11 mouse cellular contexts compared by ENCODE assay signal in genomic region chr14:62375694-62376093, GRCm38 (mm10).
DNase-seq lines count a peak whose midpoint lies in the region; ATAC-seq and TF ChIP-seq lines count a peak whose summit lies in the region.
"Had no signal": no experiment of that assay in that cellular context is flagged by ENCODE, and none has a peak within 500 bp of the region (broad histone marks: within the 10 kb centered on the region; RNA-seq: fewer than 3 reads in every experiment).

No protein-coding gene starts in this region.

- H3K4me1 ChIP-seq in stomach, embryonic 14.5 days (ENCODE audit: control insufficient read depth, insufficient read depth, low read length), result 0 out of 2 replicates have a peak, but pooled peaks cover 12% of the 10 kb centered on the region
- no peaks in the 10 kb centered on the region; the same call in none of the 2 replicates for H3K4me1 ChIP-seq in stomach, postnatal 0 days (replicated peaks; ENCODE audit: control insufficient read depth, insufficient read depth)
- peaks cover 36% of the 10 kb centered on the region for H3K4me1 ChIP-seq in kidney, embryonic 15.5 days

- no peak overlapping the region for H3K9ac ChIP-seq in stomach, embryonic 14.5 days (replicated peaks; ENCODE audit: low read depth, low read length)
- no peak overlapping the region for H3K9ac ChIP-seq in stomach, postnatal 0 days (ENCODE audit: low read length)
- no peak overlapping the region for H3K9ac ChIP-seq in kidney, embryonic 15.5 days

- peak; percentile 12 to 76 for DNase-seq in adrenal gland, adult (ENCODE audit: inconsistent age in 2 of 2, low spot score in 1 of 2)
- DNase-seq in adrenal gland, postnatal 4 days (ENCODE audit: low spot score in 2 of 2), result no peak
- DNase-seq in stomach, postnatal 0 days (ENCODE audit: low spot score), result no peak
- no peak for DNase-seq in gastrocnemius, adult 8-10 months (ENCODE audit: low spot score in 2 of 2)
- no peak for DNase-seq in layer of hippocampus, postnatal 36 days
- DNase-seq in layer of hippocampus, adult 9-10 months (ENCODE audit: low spot score), result no peak

- TF ChIP-seq EP300 in stomach, postnatal 0 days (optimal IDR thresholded peaks at IDR 0.05), result no peak

- no peaks in the 10 kb centered on the region for H3K9me3 ChIP-seq in stomach, embryonic 14.5 days (ENCODE audit: control insufficient read depth, low read depth, low read length)
- H3K9me3 ChIP-seq in stomach, postnatal 0 days (ENCODE audit: control insufficient read depth, low read length), result no peaks in the 10 kb centered on the region
- H3K9me3 ChIP-seq in kidney, embryonic 15.5 days (replicated peaks), result no peaks in the 10 kb centered on the region

- no peaks in the 10 kb centered on the region for H3K27me3 ChIP-seq in stomach, embryonic 14.5 days (ENCODE audit: control insufficient read depth, insufficient read depth, low read length)
- H3K27me3 ChIP-seq in stomach, postnatal 0 days (ENCODE audit: control insufficient read depth, insufficient read depth, low read length), result no peaks in the 10 kb centered on the region
- H3K27me3 ChIP-seq in kidney, embryonic 15.5 days, result no peaks in the 10 kb centered on the region

- H3K36me3 ChIP-seq in stomach, embryonic 14.5 days (ENCODE audit: control insufficient read depth, insufficient read depth, low read length), result no peaks in the 10 kb centered on the region
- no peaks in the 10 kb centered on the region for H3K36me3 ChIP-seq in stomach, postnatal 0 days (ENCODE audit: control insufficient read depth, insufficient read depth, low read length)
- no peaks in the 10 kb centered on the region; the same call in none of the 2 replicates for H3K36me3 ChIP-seq in kidney, embryonic 15.5 days

- H3K27ac ChIP-seq in stomach, embryonic 14.5 days (ENCODE audit: low read length), result peak overlapping the region; percentile 30; the same call in 1 of the 2 replicates
- H3K27ac ChIP-seq in stomach, postnatal 0 days (replicated peaks), result no peak overlapping the region
- H3K27ac ChIP-seq in kidney, embryonic 15.5 days, result peak overlapping the region; percentile 45; the same call in 1 of the 2 replicates
- H3K27ac ChIP-seq: macrophage had no signal

- no peak for ATAC-seq in stomach, embryonic 14.5 days (ENCODE audit: insufficient number of reproducible peaks, insufficient read depth, low FRiP score, low read depth)
- no peak for ATAC-seq in stomach, postnatal 0 days (ENCODE audit: low FRiP score, low TSS enrichment)
- ATAC-seq in kidney, embryonic 15.5 days (replicated peaks; ENCODE audit: low FRiP score), result 0 out of 2 replicates have a peak, but pooled peaks have one; percentile 46
- ATAC-seq: inflammation-experienced regulatory T-cells, adult 6 months had no signal

- no peak for TF ChIP-seq CTCF in stomach, postnatal 0 days (IDR thresholded peaks at IDR 0.05; ENCODE audit: low read depth)

- H3K4me2 ChIP-seq in stomach, embryonic 14.5 days (replicated peaks; ENCODE audit: low read depth, low read length), result no peak overlapping the region
- no peak overlapping the region for H3K4me2 ChIP-seq in stomach, postnatal 0 days (replicated peaks; ENCODE audit: low read depth)
- H3K4me2 ChIP-seq in kidney, embryonic 15.5 days, result no peak overlapping the region

- H3K4me3 ChIP-seq in stomach, embryonic 14.5 days (ENCODE audit: low read depth, low read length), result no peak overlapping the region
- no peak overlapping the region for H3K4me3 ChIP-seq in stomach, postnatal 0 days (ENCODE audit: low read depth, low read length)
- no peak overlapping the region for H3K4me3 ChIP-seq in kidney, embryonic 15.5 days (replicated peaks)
- H3K4me3 ChIP-seq: erythroblast, embryonic 14.5 days had no signal

Comparison
In these comparisons a context has a peak if more than half of its experiments do, and no peak if none do; other contexts are left out.
1. DNase-seq: peak in adrenal gland, adult (2 of 2); none in adrenal gland, postnatal 4 days (0 of 2), stomach, postnatal 0 days (single experiment), gastrocnemius, adult 8-10 months (0 of 2), layer of hippocampus, postnatal 36 days (0 of 2) and layer of hippocampus, adult 9-10 months (single experiment).